Mouse (Mus musculus): ENCODE measurements around the gene Rasa4. TPM values are rescaled to one million over a fixed set of nuclear protein-coding genes. Genes with fewer than 3 reads are reported as not detected.
"Not testable (repeated sequence)": the region's sequence is repeated elsewhere in the genome, so short reads cannot be mapped to it uniquely, and the experiment has no call there.

The Rasa4 gene
- total RNA-seq (2021) = 1 to 10 TPM; 2.2 to 3.2 TPM

GRCm38 (mm10) chr5:136083669-136084107, at the start of gene Rasa4:
Gene Rasa4 (plus strand): TSS chr5:136083916.
- DNase-seq = peak; percentile 86 to 89

DNA sequence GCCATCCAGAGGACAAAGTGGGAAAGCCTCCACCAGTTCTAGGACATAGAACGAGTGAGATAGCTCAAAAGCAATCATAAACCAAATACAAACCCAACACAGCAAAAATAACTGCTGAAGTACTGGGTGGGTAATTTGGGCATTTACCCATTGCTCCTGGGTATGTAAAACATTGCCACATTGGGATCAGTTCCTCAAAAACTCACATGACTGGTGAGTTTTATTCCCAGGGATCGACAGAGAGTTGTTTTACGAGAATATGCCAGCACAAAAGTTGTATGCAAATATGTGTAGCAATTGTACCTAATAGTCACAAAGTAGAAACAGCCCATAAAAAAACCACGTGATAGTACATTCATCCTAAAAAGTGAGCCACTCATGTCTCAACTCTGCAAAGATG, 48.8 kb upstream of the Rasa4 start:
- DNase-seq = no peak

DNA sequence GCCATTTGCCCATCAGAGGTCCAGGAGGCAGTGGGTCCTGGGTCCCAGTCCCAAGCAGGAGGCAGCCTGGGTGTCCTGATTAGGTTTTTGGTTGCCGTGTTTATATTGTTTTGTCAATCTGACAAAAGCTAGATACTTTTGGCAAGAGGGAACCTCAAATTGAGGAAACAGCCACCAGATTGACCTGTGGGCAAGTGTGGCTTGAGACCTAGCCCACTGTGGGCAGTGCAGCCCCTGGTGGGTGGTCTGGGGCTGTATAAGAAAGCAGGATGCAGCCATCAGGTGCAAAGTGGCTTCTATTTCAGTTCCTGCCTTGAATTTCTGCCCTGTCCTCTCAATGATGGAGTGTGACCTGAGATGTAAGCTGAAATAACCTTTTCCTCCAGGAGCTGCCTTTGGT, 48.4 kb upstream of the Rasa4 start:
- DNase-seq = no peak

GRCm38 (mm10) chr5:136036667-136037066, 47.0 kb upstream of the Rasa4 start:
- no peak for DNase-seq

GRCm38 (mm10) chr5:136038258-136039214, 45.2 kb upstream of the Rasa4 start, which contains the start of gene Upk3b:
Gene Upk3b (plus strand): TSS chr5:136038496.
- DNase-seq = no peak

DNA sequence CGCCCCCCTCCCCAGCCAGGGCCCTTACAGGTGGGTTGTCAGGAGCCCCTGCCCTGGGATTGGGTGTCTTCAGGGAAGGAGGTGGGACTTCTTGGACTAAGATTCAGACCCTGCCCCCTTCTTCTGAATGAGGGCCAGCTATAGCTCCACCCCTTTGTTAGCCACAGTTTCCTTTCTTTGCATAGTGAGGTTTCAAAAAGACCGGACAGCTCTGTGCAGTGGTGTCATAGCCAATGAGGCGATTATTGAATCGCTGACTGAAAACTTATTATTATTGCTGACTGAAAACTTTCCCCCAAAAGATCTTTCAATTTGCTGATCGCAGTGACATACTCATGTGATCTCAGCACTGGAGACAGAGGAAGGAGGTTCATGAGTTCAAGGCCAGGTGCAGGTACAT, 43.5 kb upstream of the Rasa4 start:
- no peak for DNase-seq

GRCm38 (mm10) chr5:136041260-136041659, 42.5 kb upstream of the Rasa4 start:
- DNase-seq = no peak

DNA sequence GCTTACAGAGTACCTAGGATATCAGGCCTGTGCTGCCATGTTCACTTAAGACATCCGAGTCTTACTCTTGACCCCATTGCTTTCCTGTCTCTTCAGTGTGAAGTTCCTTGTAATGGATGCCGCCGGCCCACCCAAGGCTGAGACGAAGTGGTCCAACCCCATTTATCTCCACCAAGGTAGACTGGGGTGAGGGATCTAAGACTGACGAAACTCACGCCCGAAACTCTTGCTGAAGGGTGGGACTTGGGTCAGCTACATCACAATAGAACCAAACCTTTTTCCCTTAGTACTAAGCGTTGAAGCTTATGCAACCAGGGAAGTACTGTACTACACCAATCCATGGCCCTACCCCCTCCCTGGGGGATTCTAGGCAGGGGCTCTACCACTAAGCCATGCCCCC, 42.0 kb upstream of the Rasa4 start:
- no peak for DNase-seq

- no peak for DNase-seq
Observed at GRCm38 (mm10) chr5:136044865-136045264, 38.9 kb upstream of the Rasa4 start.

- DNase-seq = no peak
Observed at GRCm38 (mm10) chr5:136045408-136045807, 38.3 kb upstream of the Rasa4 start.

GRCm38 (mm10) chr5:136045987-136046386, 37.7 kb upstream of the Rasa4 start:
- peak; percentile 70 to 76 for DNase-seq

DNA sequence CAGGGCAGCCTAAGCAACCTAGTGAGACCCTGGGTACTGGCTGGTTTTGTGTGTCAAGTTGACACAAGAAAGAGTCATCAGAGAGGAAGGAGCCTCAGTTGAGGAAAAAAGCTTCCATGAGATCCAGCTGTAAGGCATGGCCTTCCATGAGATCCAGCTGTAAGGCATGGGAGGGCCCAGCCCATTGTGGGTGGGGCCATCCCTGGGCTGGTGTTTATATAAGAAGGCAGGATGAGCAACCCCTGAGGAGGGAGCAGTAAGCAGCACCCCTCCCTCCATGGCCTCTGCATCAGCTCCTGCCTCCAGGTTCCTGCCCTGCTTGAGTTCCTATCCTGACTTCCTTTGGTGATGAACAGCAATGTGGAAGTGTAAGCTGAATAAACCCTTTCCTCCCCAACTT, 35.2 kb upstream of the Rasa4 start:
- not testable (repeated sequence) for DNase-seq

- DNase-seq = no peak
Observed at GRCm38 (mm10) chr5:136049926-136050325, 33.8 kb upstream of the Rasa4 start.

- DNase-seq = no peak
Observed at GRCm38 (mm10) chr5:136051231-136052085, 32.3 kb upstream of the Rasa4 start.

- no peak for DNase-seq
Observed at GRCm38 (mm10) chr5:136052861-136053655, 30.7 kb upstream of the Rasa4 start.

DNA sequence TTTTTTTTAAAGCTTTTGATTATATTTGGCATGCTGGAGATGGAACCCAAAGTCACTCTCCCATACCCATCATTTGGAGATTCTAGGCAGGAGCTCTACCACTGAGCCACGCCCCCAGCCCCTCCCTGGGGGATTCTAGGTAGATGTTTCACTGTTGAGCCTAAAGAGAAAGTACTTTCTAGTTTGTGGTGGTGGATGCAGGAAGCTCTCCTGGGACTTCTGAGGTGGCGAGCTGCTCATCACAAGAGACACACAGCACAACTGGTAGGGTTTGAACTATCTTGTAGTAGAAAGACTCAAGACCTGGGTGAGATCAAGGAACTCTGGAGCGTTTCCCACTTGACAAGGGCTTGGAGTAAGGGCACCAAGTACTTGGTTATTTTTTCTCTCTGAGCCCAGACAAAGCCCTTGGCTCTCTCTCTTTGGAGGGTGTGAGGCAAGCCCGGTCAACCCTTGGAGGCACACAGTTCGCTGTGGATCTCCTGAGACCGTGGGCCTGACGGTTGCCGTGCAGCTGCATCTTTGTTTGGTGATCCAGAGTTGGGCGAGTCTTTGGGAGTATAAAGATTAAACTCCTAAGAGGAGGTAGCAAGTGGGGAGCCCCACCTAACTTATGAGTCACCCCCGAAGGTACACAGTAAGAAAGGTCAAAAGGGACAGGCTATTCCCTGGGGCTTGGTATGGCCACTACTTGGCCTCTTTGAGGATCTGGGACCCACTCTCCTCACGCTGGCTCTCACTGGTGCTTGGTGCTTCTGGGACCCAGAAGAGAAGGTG, 29.2 kb upstream of the Rasa4 start, which contains the start of gene Upk3bl:
Upk3bl (plus strand) TSS at position 192 of the 777 bp plus-strand sequence.
- DNase-seq = no peak

DNA sequence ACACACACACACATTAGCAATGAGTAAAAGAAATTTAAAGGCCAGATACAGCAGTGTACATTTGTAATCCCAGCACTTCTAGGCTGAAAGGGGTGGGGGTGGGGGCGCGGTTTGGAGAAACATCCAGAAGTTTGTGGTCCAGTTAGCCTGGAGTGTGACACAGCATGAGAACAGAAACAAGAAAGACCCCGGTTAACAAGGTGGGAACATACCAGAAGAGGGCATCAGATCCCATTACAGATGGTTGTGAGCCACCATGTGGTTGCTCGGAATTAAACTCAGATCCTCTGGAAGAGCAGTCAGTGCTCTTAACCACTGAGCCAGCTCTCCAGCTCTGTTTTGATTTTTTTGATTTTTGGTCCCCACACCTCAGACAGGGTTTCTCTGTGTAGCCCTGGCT, 27.7 kb upstream of the Rasa4 start:
- no peak for DNase-seq

GRCm38 (mm10) chr5:136057085-136057484, 26.6 kb upstream of the Rasa4 start:
- DNase-seq = no peak

DNA sequence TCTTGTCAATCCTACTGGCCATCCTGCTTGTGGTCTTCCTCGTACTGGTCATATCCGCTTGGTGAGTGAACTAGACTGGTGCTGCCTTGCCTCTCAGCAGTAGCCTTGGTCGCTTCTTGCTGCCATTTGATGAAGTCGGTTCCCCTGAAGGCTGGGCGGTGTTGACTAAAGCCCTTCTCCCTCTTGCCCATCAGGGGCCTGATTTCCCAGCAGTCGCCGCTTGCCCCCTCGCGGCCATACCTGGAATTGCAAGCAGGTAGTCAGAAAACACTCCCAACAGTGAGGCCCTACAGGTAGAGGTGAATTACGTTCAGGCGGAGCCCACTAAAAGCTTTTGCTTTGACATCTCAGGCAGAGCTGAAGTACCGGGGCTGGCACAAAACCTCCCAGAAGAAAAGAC, 22.1 kb upstream of the Rasa4 start:
- peak; percentile 63 to 72 for DNase-seq

GRCm38 (mm10) chr5:136063920-136064319, 19.8 kb upstream of the Rasa4 start:
- no peak for DNase-seq
